Mouse (Mus musculus): ENCODE measurements around the gene Vmn2r19.
"Not testable (repeated sequence)": the region's sequence is repeated elsewhere in the genome, so short reads cannot be mapped to it uniquely, and the experiment has no call there.

Vmn2r19 gene

GRCm38 (mm10) chr6:123308033-123308432 lies at the start of gene Vmn2r19:
Gene Vmn2r19, plus strand, starts transcription at chr6:123308333.
- DNase-seq: no peak

- no peak for DNase-seq
Measured at GRCm38 (mm10) chr6:123258946-123259345, 49.2 kb upstream of the Vmn2r19 start.

GRCm38 (mm10) chr6:123259889-123260603 lies 48.1 kb upstream of the Vmn2r19 start:
- DNase-seq: no peak

GRCm38 (mm10) chr6:123260868-123261267 lies 47.3 kb upstream of the Vmn2r19 start:
- no peak for DNase-seq

- DNase-seq: no peak
Measured at GRCm38 (mm10) chr6:123261555-123262161, 46.5 kb upstream of the Vmn2r19 start, which contains the start of gene Clec4d. Gene Clec4d, plus strand, starts transcription at chr6:123262111.

- DNase-seq: no peak
Measured at GRCm38 (mm10) chr6:123264194-123264593, 43.9 kb upstream of the Vmn2r19 start.

GRCm38 (mm10) chr6:123265809-123266208 lies 42.3 kb upstream of the Vmn2r19 start:
- no peak for DNase-seq

- DNase-seq: no peak
Measured at GRCm38 (mm10) chr6:123266945-123267344, 41.2 kb upstream of the Vmn2r19 start.

GRCm38 (mm10) chr6:123279443-123279842 lies 28.7 kb upstream of the Vmn2r19 start:
- DNase-seq: no peak

- no peak for DNase-seq
Measured at GRCm38 (mm10) chr6:123286311-123286710, 21.8 kb upstream of the Vmn2r19 start.

GRCm38 (mm10) chr6:123288931-123289330 lies 19.2 kb upstream of the Vmn2r19 start:
- no peak for DNase-seq

GRCm38 (mm10) chr6:123289753-123290152 lies 18.4 kb upstream of the Vmn2r19 start, which contains the start of gene Clec4e:
Gene Clec4e, minus strand, starts transcription at chr6:123289870.
- DNase-seq: no peak

GRCm38 (mm10) chr6:123292751-123293400 lies 15.3 kb upstream of the Vmn2r19 start:
- DNase-seq: no peak

GRCm38 (mm10) chr6:123293509-123293908 lies 14.6 kb upstream of the Vmn2r19 start:
- DNase-seq: not testable (repeated sequence)

GRCm38 (mm10) chr6:123296687-123297086 lies 11.4 kb upstream of the Vmn2r19 start:
- no peak for DNase-seq

- not testable (repeated sequence) for DNase-seq
Measured at GRCm38 (mm10) chr6:123306315-123306714, 1.8 kb upstream of the Vmn2r19 start.

- no peak for DNase-seq
Measured at GRCm38 (mm10) chr6:123332503-123332902, 24.4 kb downstream of the Vmn2r19 start.

- no peak for DNase-seq
Measured at GRCm38 (mm10) chr6:123340093-123340492, 32.0 kb downstream of the Vmn2r19 start.

GRCm38 (mm10) chr6:123346141-123346540 lies 38.0 kb downstream of the Vmn2r19 start:
- DNase-seq: no peak
